Mouse (Mus musculus) ES-Bruce4 (cell line): ENCODE results near the gene Entpd6. TPM values are rescaled to one million over a fixed set of nuclear protein-coding genes. Genes with fewer than 3 reads are reported as not detected.

Source experiments
- H3K27ac ChIP-seq: 2 replicates; pipeline ENCODE4 v1.5.1; 2012; ENCODE audit warnings: low read length, inconsistent platforms; ENCODE audit not compliant: insufficient read depth
- H3K27me3 ChIP-seq: 2 replicates; pipeline ENCODE4 v1.6.1; 2012; ENCODE audit warnings: mild to moderate bottlenecking, low read length, inconsistent platforms; ENCODE audit not compliant: control insufficient read depth, poor library complexity, insufficient read depth, severe bottlenecking
- H3K36me3 ChIP-seq: 2 replicates; pipeline ENCODE4 v1.6.1; 2012; ENCODE audit warnings: inconsistent platforms, mild to moderate bottlenecking, low read length, moderate library complexity; ENCODE audit not compliant: control insufficient read depth, poor library complexity, insufficient read depth, severe bottlenecking
- H3K4me1 ChIP-seq: one replicate; pipeline ENCODE4 v1.8.1; 2011; ENCODE audit warnings: low read length; ENCODE audit not compliant: control insufficient read depth, insufficient read depth
- H3K4me3 ChIP-seq: 2 replicates; pipeline ENCODE4 v1.5.1; 2011; ENCODE audit warnings: low read depth, mild to moderate bottlenecking, low read length
- H3K9ac ChIP-seq: 2 replicates; pipeline ENCODE4 v1.6.1; 2012; ENCODE audit warnings: low read depth, mild to moderate bottlenecking, inconsistent platforms; ENCODE audit not compliant: poor library complexity, severe bottlenecking
- H3K9me3 ChIP-seq: replicated peaks from 2 replicates; pipeline ENCODE4 v1.6.1; 2012; ENCODE audit warnings: mild to moderate bottlenecking, low read length, inconsistent platforms; ENCODE audit not compliant: control insufficient read depth, poor library complexity, insufficient read depth, severe bottlenecking
- CTCF ChIP-seq: IDR thresholded peaks from one replicate; pipeline ENCODE4 v1.8.1; 2011; ENCODE audit warnings: low read depth, low read length
- EP300 ChIP-seq: IDR thresholded peaks from 2 replicates; pipeline ENCODE4 v1.6.1; 2011; ENCODE audit warnings: low read depth, low read length; ENCODE audit not compliant: insufficient read depth
- POLR2A ChIP-seq: IDR thresholded peaks from one replicate; pipeline ENCODE4 v1.8.1; 2011; ENCODE audit warnings: low read length; ENCODE audit not compliant: insufficient read depth
- polyA plus RNA-seq: library from polyadenylated mRNA; stranded (reverse); fragments of >200 nt; gene quantifications from 2 replicates; pipeline ENCODE4 v1.2.4, GENCODE M21; 2011; ENCODE audit warnings: low read depth; ENCODE audit not compliant: missing spikeins, insufficient read depth, insufficient read length

The Entpd6 gene
- polyA plus RNA-seq, 1 experiment: 28.1 TPM

DNA sequence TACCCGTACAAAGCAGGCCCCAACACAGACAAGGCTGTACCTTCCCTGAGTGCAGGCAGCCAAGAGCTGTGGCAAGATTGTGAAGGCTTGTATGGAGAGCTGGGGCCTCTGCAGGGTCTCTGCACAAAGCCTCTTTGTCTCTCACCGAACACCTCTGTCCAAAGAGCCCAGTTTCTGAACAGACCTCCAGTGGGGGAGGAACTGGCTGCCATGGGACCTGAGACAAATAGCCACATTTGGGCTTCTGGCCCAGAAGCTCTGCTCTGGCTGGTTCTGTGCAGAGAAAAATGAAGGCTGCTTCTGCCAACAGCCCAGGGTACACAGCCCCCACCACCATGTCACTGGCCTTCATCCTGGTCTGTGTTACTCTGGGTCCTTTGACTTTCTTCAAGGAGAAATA is 16.8 kb downstream of the Entpd6 start:
- no peaks in the 10 kb centered on the region for H3K4me1 ChIP-seq
- H3K4me3 ChIP-seq: no peak overlapping the region
- no peaks in the 10 kb centered on the region for H3K27me3 ChIP-seq
- H3K9me3 ChIP-seq: no peaks in the 10 kb centered on the region
- TF ChIP-seq EP300 (no peak), CTCF (no peak), POLR2A (no peak)
- H3K36me3 ChIP-seq: no peaks in the 10 kb centered on the region; the same call in 1 of the 2 replicates
- no peak overlapping the region for H3K9ac ChIP-seq
- H3K27ac ChIP-seq: no peak overlapping the region

DNA sequence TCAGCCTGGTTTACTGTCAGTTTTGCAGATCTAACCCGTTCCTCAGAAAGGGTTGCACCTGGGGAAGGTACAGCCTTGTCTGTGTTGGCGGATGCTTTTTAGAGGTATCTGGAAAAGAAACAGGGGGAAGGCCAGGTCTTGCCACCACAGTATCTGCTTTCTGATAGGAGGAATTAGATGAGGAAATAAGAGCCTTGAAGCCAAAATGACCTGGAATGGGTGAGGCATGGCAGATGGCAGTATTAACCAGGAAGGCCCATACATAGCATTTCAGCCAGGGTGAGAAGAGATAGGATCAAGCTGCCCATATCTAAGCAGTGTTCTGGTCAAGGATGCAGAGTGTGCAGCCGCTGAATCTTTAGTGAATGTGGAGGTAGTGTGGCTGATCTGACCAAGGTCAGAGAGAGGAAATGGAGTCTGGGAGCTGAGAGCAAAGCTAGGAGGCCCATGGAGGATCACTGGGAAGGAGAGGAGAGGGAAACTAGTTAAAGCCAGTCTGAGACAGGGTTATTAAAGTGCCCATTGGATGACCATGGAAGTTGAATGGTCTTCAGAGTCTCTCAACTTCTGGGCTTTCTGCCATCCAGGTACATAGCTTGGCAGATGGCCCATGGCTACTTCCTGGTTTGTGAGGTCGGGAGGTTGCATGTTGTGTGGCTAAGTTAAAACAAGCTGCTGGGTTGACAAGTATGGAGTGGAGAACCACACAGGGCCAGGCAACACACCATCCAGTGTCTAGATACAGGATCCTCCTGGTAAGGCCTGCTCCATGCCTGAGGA is 17.4 kb downstream of the Entpd6 start:
- no peak overlapping the region for H3K27ac ChIP-seq
- no peaks in the 10 kb centered on the region; the same call in 1 of the 2 replicates for H3K36me3 ChIP-seq
- H3K9me3 ChIP-seq: no peaks in the 10 kb centered on the region
- TF ChIP-seq EP300 (no peak), POLR2A (no peak)
- H3K27me3 ChIP-seq: no peaks in the 10 kb centered on the region
- no peak overlapping the region for H3K4me3 ChIP-seq
- no peak overlapping the region for H3K9ac ChIP-seq
- H3K4me1 ChIP-seq: no peaks in the 10 kb centered on the region

DNA sequence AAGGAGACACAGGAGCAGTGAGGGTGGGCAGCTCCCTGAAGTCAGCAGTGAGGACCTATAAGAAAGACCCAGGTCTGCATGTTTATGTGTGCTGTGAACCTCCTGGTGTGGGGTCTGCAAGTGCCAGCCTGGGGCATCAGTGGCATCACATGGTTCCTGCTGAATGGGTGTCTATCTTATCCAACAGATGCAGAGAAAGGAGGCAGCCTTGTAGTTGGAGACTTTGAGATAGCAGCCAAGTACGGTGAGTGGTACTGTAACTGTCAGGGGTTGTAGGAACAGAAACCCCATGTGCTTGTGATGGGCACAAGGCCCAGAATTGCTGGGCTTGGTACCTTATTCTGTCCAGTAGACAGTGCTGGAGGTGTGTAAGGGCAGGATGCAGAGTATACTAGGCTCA is 19.8 kb downstream of the Entpd6 start:
- Histone ChIP-seq H3K4me1 (no peaks in the 10 kb centered on the region), H3K4me3 (no peak overlapping the region), H3K9ac (no peak overlapping the region), H3K27ac (no peak overlapping the region), H3K9me3 (no peaks in the 10 kb centered on the region), H3K36me3 (no peaks in the 10 kb centered on the region; the same call in 1 of the 2 replicates), H3K27me3 (no peaks in the 10 kb centered on the region)
- TF ChIP-seq CTCF (no peak), EP300 (no peak), POLR2A (no peak)

DNA sequence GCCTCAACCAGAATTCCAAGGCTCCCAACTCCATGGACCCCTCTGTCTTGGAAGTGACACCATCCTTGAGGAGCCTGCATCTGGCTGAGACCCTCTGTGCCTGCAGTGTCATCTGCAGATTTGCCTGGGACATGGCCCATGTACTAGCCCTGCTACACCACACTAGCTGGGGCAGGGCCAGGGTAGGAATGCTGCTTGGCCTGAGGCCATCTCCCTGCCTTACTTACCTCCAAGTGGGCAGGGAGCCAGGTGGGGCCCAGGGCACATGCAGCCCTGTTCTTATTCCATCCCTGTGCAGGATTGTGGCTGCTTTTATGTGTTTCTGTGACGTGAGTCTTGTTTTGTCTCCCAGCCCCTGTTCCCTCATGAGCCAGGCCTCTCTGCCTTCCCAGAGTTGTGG is 21.9 kb downstream of the Entpd6 start:
- Histone ChIP-seq H3K9me3 (no peaks in the 10 kb centered on the region), H3K36me3 (no peaks in the 10 kb centered on the region; the same call in 1 of the 2 replicates), H3K27me3 (no peaks in the 10 kb centered on the region), H3K4me1 (no peaks in the 10 kb centered on the region), H3K27ac (no peak overlapping the region), H3K9ac (no peak overlapping the region), H3K4me3 (no peak overlapping the region)
- TF ChIP-seq CTCF (no peak), POLR2A (no peak), EP300 (no peak)

DNA sequence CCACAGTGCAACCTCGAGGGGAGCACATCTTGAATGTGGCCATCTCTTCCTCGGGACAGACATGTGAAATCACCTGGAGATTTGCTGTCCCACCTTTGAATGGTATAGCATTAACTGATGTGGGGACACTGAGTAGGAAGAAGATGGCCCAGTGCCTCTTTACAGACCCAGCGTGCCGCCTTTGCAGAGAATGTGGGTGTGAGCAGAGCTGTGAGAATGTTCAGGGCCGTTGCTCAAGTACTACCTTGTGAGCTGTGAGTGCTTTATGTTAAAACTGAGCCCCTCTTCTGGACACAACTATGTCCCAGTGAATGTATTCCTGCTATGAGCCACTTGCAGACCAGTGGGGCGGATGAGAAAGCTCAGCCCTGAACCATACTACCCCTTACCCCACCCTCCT is 22.3 kb downstream of the Entpd6 start:
- no peak overlapping the region for H3K9ac ChIP-seq
- TF ChIP-seq POLR2A (no peak), CTCF (no peak), EP300 (no peak)

DNA sequence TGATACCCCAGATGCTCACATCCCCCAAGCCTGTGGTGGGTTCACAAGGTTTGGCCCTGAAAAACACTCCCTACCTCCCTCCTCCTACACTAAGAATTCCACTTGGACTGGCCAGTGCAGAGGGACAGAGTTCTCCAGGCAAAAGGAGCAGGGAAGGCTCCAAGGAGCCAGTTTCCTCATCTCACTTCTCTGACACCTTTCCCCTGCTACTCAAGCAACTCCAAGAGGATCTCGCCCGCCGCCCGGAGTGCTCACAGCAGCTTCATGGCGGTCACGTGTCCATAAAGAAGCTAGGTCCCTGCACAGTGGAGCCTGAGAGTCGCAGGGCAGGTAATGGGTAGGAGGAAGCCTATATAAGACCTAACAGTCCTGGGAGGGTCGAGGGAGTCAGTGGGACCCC is 23.2 kb downstream of the Entpd6 start:
- no peaks in the 10 kb centered on the region for H3K4me1 ChIP-seq
- H3K9me3 ChIP-seq: no peaks in the 10 kb centered on the region
- H3K27me3 ChIP-seq: no peaks in the 10 kb centered on the region
- TF ChIP-seq CTCF: no peak
- no peak for TF ChIP-seq POLR2A
- no peak for TF ChIP-seq EP300
- H3K36me3 ChIP-seq: no peaks in the 10 kb centered on the region; the same call in 1 of the 2 replicates
- H3K27ac ChIP-seq: no peak overlapping the region
- H3K4me3 ChIP-seq: no peak overlapping the region
- H3K9ac ChIP-seq: no peak overlapping the region

More for the DNA sequence above, 22.3 kb downstream of the Entpd6 start:
- Histone ChIP-seq H3K4me3 (no peak overlapping the region), H3K4me1 (no peaks in the 10 kb centered on the region), H3K36me3 (no peaks in the 10 kb centered on the region; the same call in 1 of the 2 replicates), H3K9me3 (no peaks in the 10 kb centered on the region), H3K27ac (no peak overlapping the region), H3K27me3 (no peaks in the 10 kb centered on the region)
